Mouse (Mus musculus): ENCODE data around the gene Gm13762.
"Not testable (repeated sequence)": the region's sequence is repeated elsewhere in the genome, so short reads cannot be mapped to it uniquely, and the experiment has no call there.

The Gm13762 gene

DNA sequence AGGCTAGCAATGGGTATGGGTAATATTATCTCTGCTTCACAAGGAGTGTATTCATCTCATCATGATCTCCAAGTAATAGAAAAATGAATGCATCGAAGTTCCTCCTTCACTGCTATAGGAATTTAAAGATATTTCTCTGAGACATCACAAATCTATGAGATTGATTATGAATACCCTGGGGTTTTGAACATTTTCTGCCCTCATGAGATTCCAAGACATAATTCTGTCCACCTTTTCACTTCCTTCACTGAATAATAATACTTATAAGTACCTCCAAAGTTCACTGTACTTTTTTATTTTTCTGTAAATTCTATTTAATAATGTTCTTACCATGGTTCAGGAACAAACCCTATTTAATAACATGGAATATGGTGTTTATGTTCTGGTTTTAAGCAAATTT, at the start of gene Gm13762:
Gene Gm13762 (minus strand): TSS at position 101 of the 400 bp plus-strand sequence.
- in situ Hi-C loops (cut with MboI; ENCODE audit: low sequenced_read_pairs) = no loop called here

- in situ Hi-C loops (cut with MboI; ENCODE audit: low sequenced_read_pairs) = not testable (repeated sequence)
Measured at GRCm38 (mm10) chr2:89021436-89021835, 41.4 kb upstream of the Gm13762 start.

- in situ Hi-C loops (cut with MboI; ENCODE audit: low sequenced_read_pairs) = no loop called here
Measured at GRCm38 (mm10) chr2:89018240-89018639, 38.2 kb upstream of the Gm13762 start, which contains the start of gene Olfr1216. Gene Olfr1216, minus strand, starts transcription at chr2:89018340.

GRCm38 (mm10) chr2:89006873-89007272, 26.8 kb upstream of the Gm13762 start, which contains the start of gene Olfr1215:
Gene Olfr1215, minus strand, starts transcription at chr2:89006973.
- in situ Hi-C loops (cut with MboI; ENCODE audit: low sequenced_read_pairs) = no loop called here

DNA sequence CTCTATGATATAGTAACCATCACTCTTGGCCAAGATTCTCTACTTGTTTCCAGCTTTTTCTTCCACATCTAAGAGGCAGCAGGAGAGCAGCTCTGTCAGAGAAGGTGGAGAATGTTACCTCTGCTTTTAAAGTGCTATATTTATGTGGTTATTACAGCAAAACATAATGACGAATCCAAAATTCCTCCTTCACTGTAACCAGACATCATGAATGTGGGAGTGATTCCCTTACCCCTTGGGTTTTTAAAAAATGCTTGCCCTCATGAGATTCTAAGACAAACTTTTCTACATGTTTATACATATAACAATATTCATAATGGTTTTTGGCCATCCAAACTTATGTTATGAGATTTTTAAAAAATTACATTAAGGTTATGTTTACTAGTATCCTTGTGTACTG, 12.5 kb upstream of the Gm13762 start, which contains the start of gene Olfr1214:
Gene Olfr1214 (minus strand): TSS at position 101 of the 400 bp plus-strand sequence.
- in situ Hi-C loops (cut with MboI; ENCODE audit: low sequenced_read_pairs) = no loop called here

- in situ Hi-C loops (cut with MboI; ENCODE audit: low sequenced_read_pairs) = no loop called here
Measured at GRCm38 (mm10) chr2:88953669-88954068, 26.4 kb downstream of the Gm13762 start, which contains the start of gene Olfr1212. Gene Olfr1212, plus strand, starts transcription at chr2:88953969.

DNA sequence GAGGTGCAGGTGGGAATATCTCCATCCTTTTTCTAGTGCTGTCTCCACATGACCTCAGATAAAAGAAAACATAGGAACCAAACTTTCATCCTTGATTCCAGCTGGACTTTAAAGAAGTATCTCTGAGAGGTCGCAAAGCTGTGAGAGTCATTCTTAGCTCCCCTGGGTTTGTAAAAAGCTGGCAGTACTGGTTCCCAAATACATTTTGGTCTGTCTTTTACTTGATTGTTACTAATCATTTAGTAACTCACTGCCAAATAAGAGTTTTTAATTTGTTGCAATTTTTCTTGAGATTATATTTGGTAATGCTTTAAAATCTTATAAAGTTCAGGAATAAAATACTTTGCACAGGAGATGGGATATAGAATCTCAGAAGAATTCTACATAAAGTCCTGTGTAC, 42.1 kb downstream of the Gm13762 start, which contains the start of gene Olfr1211:
Gene Olfr1211 (minus strand): TSS at position 101 of the 400 bp plus-strand sequence.
- in situ Hi-C loops (cut with MboI; ENCODE audit: low sequenced_read_pairs) = no loop called here

Data from CH12F3 (cell line).